Comparison of ENCODE assay signal across 8 mouse cellular contexts in genomic region chr3:37605876-37606238, GRCm38 (mm10). TPM values are rescaled to one million over a fixed set of nuclear protein-coding genes. Genes with fewer than 3 reads are reported as not detected.
DNase-seq lines count a peak whose midpoint lies in the region; TF ChIP-seq lines count a peak whose summit lies in the region.

No protein-coding gene starts in this region.

- no peak for TF ChIP-seq CTCF in kidney, adult 2 months (conservative IDR thresholded peaks at IDR 0.05; ENCODE audit: insufficient read depth, insufficient read length, low read depth, low read length)

- no peak overlapping the region for H3K27ac ChIP-seq in kidney, adult 2 months (ENCODE audit: insufficient read depth, low read depth, low read length)

- 71% methylated on average over 10 of the region's 10 CpGs for WGBS in kidney, adult 2 months

- DNase-seq in kidney, adult 2 months, result peak; percentile 42
- no peak for DNase-seq in kidney, postnatal 14 days
- DNase-seq in T-cell, adult 2 months (ENCODE audit: low spot score), result peak; percentile 6
- DNase-seq in cerebellum, adult 9-11 months, result peak; percentile 37
- DNase-seq in induced T-regulatory cell, adult 2 months (ENCODE audit: low read depth), result peak; percentile 31
- DNase-seq in retina, embryonic 14.5 days (ENCODE audit: low spot score), result no peak
- DNase-seq in adrenal gland, adult 2 months, result no peak
- no peak for DNase-seq in Muller cell, postnatal 12 days (ENCODE audit: inconsistent ontology term)

- 0 out of 2 replicates have a peak, but pooled peaks cover 2% of the 10 kb centered on the region for H3K4me1 ChIP-seq in kidney, adult 2 months (ENCODE audit: control insufficient read depth, insufficient read depth, low read length)

- no peak for TF ChIP-seq POLR2A in kidney, adult 2 months (IDR thresholded peaks at IDR 0.05; ENCODE audit: low read depth, low read length)

- H3K27me3 ChIP-seq in kidney, adult 2 months (replicated peaks; ENCODE audit: control insufficient read depth, insufficient read depth, low read length), result no peaks in the 10 kb centered on the region

- H3K36me3 ChIP-seq in kidney, adult 2 months (ENCODE audit: control insufficient read depth, insufficient read depth, low read length), result no peaks in the 10 kb centered on the region

- no peak overlapping the region for H3K4me3 ChIP-seq in kidney, adult 2 months (ENCODE audit: insufficient read depth, low read depth, low read length)

RNA-seq across cellular contexts. Expression of gene Spry1, which starts 33.9 kb away (rescaled TPM):
- polyA plus RNA-seq in kidney, adult 2 months (2012; rRNA removed), result 47.3 and 50.2 TPM in 2 replicates
- 10 to 100 TPM; 17.9 to 39.7 TPM for total RNA-seq in adrenal gland, adult 2 months (2021)
- polyA plus RNA-seq in adrenal gland, adult 2 months (2012; rRNA removed), result 32.5 and 37.6 TPM in 2 replicates

Comparison
In these comparisons a context has a peak if more than half of its experiments do, and no peak if none do; other contexts are left out.
1. DNase-seq: peak in kidney, adult 2 months (single experiment), T-cell, adult 2 months (single experiment), cerebellum, adult 9-11 months (single experiment) and induced T-regulatory cell, adult 2 months (single experiment); none in kidney, postnatal 14 days (single experiment), retina, embryonic 14.5 days (single experiment), adrenal gland, adult 2 months (single experiment) and Muller cell, postnatal 12 days (single experiment).